Comparison of ENCODE assay signal across 26 mouse cellular contexts in genomic region chr1:129526967-129527366, GRCm38 (mm10).
DNase-seq lines count a peak whose midpoint lies in the region; TF ChIP-seq lines count a peak whose summit lies in the region.
"Had no signal": no experiment of that assay in that cellular context is flagged by ENCODE, and none has a peak within 500 bp of the region (broad histone marks: within the 10 kb centered on the region; RNA-seq: fewer than 3 reads in every experiment).

No protein-coding gene starts in this region.

- peak; percentile 35 for DNase-seq in left cerebral cortex, postnatal 4 days
- no peak for DNase-seq in left cerebral cortex, adult 2 months (ENCODE audit: extremely low spot score in 1 of 2, low spot score in 2 of 2)
- DNase-seq in cerebellum, adult 11-12 months, result peak; percentile 79
- DNase-seq in cerebellum, adult 8-10 months, result peak; percentile 36
- DNase-seq in cerebellum, postnatal 25 days, result peak; percentile 54 to 73
- no peak for DNase-seq in spleen, postnatal 14 days (ENCODE audit: low spot score in 2 of 2)
- no peak for DNase-seq in layer of hippocampus, adult 9-10 months (ENCODE audit: low spot score)
- DNase-seq: adrenal gland, adult 2 months; adrenal gland, postnatal 36 days; B cell, adult 2 months; embryo, embryonic 11 days; gastrocnemius, postnatal 36 days; heart, adult 18-20 months; heart, postnatal 4 days; kidney, adult 9 months; kidney, postnatal 10 days; lung, adult 18-20 months; right cerebral cortex, adult 18-20 months; thymus, adult 2 months; thymus, postnatal 4 days had no signal

- intact Hi-C loops in left cerebral cortex, postnatal 4 days (cut with DNase I), result no loop called here
- intact Hi-C loops in left cerebral cortex, adult 2 months (cut with DNase I), result no loop called here

- no peak for TF ChIP-seq CTCF in left cerebral cortex, adult 2 months (IDR thresholded peaks at IDR 0.05)

- no peak overlapping the region for H3K27ac ChIP-seq in left cerebral cortex, adult 2 months
- H3K27ac ChIP-seq: embryonic facial prominence, embryonic 12.5 days; limb, embryonic 13.5 days; macrophage; neural tube, embryonic 12.5 days had no signal

- H3K4me3 ChIP-seq in left cerebral cortex, adult 2 months, result no peak overlapping the region
- H3K4me3 ChIP-seq: embryonic facial prominence, embryonic 12.5 days; heart, embryonic 12.5 days; limb, embryonic 13.5 days; myocyte; neural tube, embryonic 12.5 days had no signal

Comparison
In these comparisons a context has a peak if more than half of its experiments do, and no peak if none do; other contexts are left out.
1. DNase-seq: peak in left cerebral cortex, postnatal 4 days (single experiment), cerebellum, adult 11-12 months (single experiment), cerebellum, adult 8-10 months (single experiment) and cerebellum, postnatal 25 days (2 of 2); none in left cerebral cortex, adult 2 months (0 of 2), spleen, postnatal 14 days (0 of 2) and layer of hippocampus, adult 9-10 months (single experiment).